Mouse (Mus musculus) midbrain, embryonic 13.5 days (tissue): ENCODE data around the gene Bcl2. TPM values are rescaled to one million over a fixed set of nuclear protein-coding genes. Genes with fewer than 3 reads are reported as not detected.
A peak's percentile ranks its signal among the peaks of the same experiment; 100 is the strongest.

Experiments used
- ATAC-seq: fragments of 200-750 bp; cut with Nextera tagmentation; 2 replicates; pipeline ENCODE4 v1.8.0; 2017; ENCODE audit warnings: mild to moderate bottlenecking, moderate TSS enrichment, moderate library complexity
- H3K27ac ChIP-seq: fragments of 300-500 bp; sonication (generic); 2 replicates; pipeline ENCODE4 v1.5.1; 2015; ENCODE audit warnings: inconsistent platforms, mild to moderate bottlenecking, moderate library complexity
- H3K27me3 ChIP-seq: fragments of 300-500 bp; sonication (generic); 2 replicates; pipeline ENCODE4 v1.6.1; 2015; ENCODE audit warnings: mild to moderate bottlenecking, inconsistent platforms
- H3K36me3 ChIP-seq: fragments of 300-500 bp; sonication (generic); 2 replicates; pipeline ENCODE4 v1.6.1; 2015; ENCODE audit warnings: mild to moderate bottlenecking, inconsistent platforms
- H3K4me1 ChIP-seq: fragments of 300-500 bp; sonication (generic); replicated peaks from 2 replicates; pipeline ENCODE4 v1.6.1; 2015; ENCODE audit warnings: inconsistent platforms
- H3K4me2 ChIP-seq: fragments of 300-500 bp; sonication (generic); replicated peaks from 2 replicates; pipeline ENCODE4 v1.6.1; 2015; ENCODE audit warnings: moderate library complexity, mild to moderate bottlenecking, inconsistent platforms
- H3K4me3 ChIP-seq: fragments of 300-500 bp; sonication (generic); replicated peaks from 2 replicates; pipeline ENCODE4 v1.5.1; 2015; ENCODE audit warnings: mild to moderate bottlenecking, inconsistent platforms
- H3K9ac ChIP-seq: fragments of 300-500 bp; sonication (generic); replicated peaks from 2 replicates; pipeline ENCODE4 v1.6.1; 2015; ENCODE audit warnings: mild to moderate bottlenecking, inconsistent platforms
- H3K9me3 ChIP-seq: fragments of 300-500 bp; sonication (generic); 2 replicates; pipeline ENCODE4 v1.6.1; 2016; ENCODE audit warnings: mild to moderate bottlenecking, inconsistent platforms
- WGBS: fragments of 180-500 bp; shearing (Covaris S2); methylation state at CpG from one replicate; pipeline ENCODE4 v1.1.7; 2015; 5-methylcytosine and 5-hydroxymethylcytosine counted together
- polyA plus RNA-seq: library from polyadenylated mRNA; unstranded; fragments of >200 nt; fragmentation: Nextera tagmentation; extraction: Ambion mirVana; gene quantifications from 2 replicates; pipeline ENCODE4 v1.2.1, GENCODE M21; 2015

The Bcl2 gene
- polyA plus RNA-seq, 1 experiment from 2014 or later = 11.8 TPM

GRCm38 (mm10) chr1:106526751-106527150 is 187.3 kb downstream of the Bcl2 start:
- Histone ChIP-seq H3K27ac (no peak overlapping the region), H3K27me3 (no peaks in the 10 kb centered on the region), H3K9ac (no peak overlapping the region), H3K9me3 (no peaks in the 10 kb centered on the region), H3K4me2 (no peak overlapping the region), H3K4me1 (no peaks in the 10 kb centered on the region), H3K4me3 (no peak overlapping the region), H3K36me3 (no peaks in the 10 kb centered on the region)
- no peak for ATAC-seq
- 94% methylated on average over 7 of the region's 7 CpGs for WGBS

- WGBS = 89% methylated on average over 3 of the region's 3 CpGs
- Histone ChIP-seq H3K27me3 (no peaks in the 10 kb centered on the region), H3K4me3 (no peak overlapping the region), H3K36me3 (no peaks in the 10 kb centered on the region), H3K9ac (no peak overlapping the region), H3K4me2 (no peak overlapping the region), H3K4me1 (no peaks in the 10 kb centered on the region), H3K9me3 (no peaks in the 10 kb centered on the region), H3K27ac (no peak overlapping the region)
- ATAC-seq = no peak
Measured at GRCm38 (mm10) chr1:106526112-106526511, 188.0 kb downstream of the Bcl2 start.

- no peak overlapping the region for H3K4me2 ChIP-seq
- H3K36me3 ChIP-seq = no peaks in the 10 kb centered on the region
- H3K27me3 ChIP-seq = no peaks in the 10 kb centered on the region
- no peak overlapping the region for H3K27ac ChIP-seq
- no peaks in the 10 kb centered on the region for H3K4me1 ChIP-seq
- H3K9ac ChIP-seq = no peak overlapping the region
- WGBS = 88% methylated on average over 6 of the region's 6 CpGs
- H3K9me3 ChIP-seq = no peaks in the 10 kb centered on the region
- no peak for ATAC-seq
- no peak overlapping the region for H3K4me3 ChIP-seq
Measured at GRCm38 (mm10) chr1:106523741-106524140, 190.3 kb downstream of the Bcl2 start.

- no peak for ATAC-seq
- H3K27ac ChIP-seq = no peak overlapping the region
- H3K9ac ChIP-seq = no peak overlapping the region
- WGBS = 84% methylated on average over 5 of the region's 5 CpGs
- no peak overlapping the region for H3K4me2 ChIP-seq
- no peaks in the 10 kb centered on the region for H3K4me1 ChIP-seq
- H3K4me3 ChIP-seq = no peak overlapping the region
- no peaks in the 10 kb centered on the region for H3K9me3 ChIP-seq
- no peaks in the 10 kb centered on the region for H3K36me3 ChIP-seq
- H3K27me3 ChIP-seq = no peaks in the 10 kb centered on the region
Measured at GRCm38 (mm10) chr1:106523009-106523408, 191.1 kb downstream of the Bcl2 start.

GRCm38 (mm10) chr1:106517591-106518177 is 196.4 kb downstream of the Bcl2 start:
- Histone ChIP-seq H3K9ac (no peak overlapping the region), H3K9me3 (no peaks in the 10 kb centered on the region), H3K36me3 (no peaks in the 10 kb centered on the region), H3K4me1 (no peaks in the 10 kb centered on the region), H3K4me3 (no peak overlapping the region), H3K27me3 (no peaks in the 10 kb centered on the region), H3K4me2 (no peak overlapping the region), H3K27ac (no peak overlapping the region)
- no peak for ATAC-seq
- 92% methylated on average over 6 of the region's 6 CpGs for WGBS

- Histone ChIP-seq H3K4me1 (no peaks in the 10 kb centered on the region), H3K9me3 (no peaks in the 10 kb centered on the region), H3K9ac (no peak overlapping the region), H3K4me2 (no peak overlapping the region), H3K27ac (no peak overlapping the region), H3K27me3 (no peaks in the 10 kb centered on the region), H3K36me3 (no peaks in the 10 kb centered on the region), H3K4me3 (no peak overlapping the region)
- ATAC-seq = no peak
- WGBS = 98% methylated on average over 1 of the region's 1 CpGs
Measured at GRCm38 (mm10) chr1:106517099-106517498, 197.0 kb downstream of the Bcl2 start.

- no peaks in the 10 kb centered on the region for H3K27me3 ChIP-seq
- H3K4me3 ChIP-seq = no peak overlapping the region
- H3K4me2 ChIP-seq = no peak overlapping the region
- H3K9ac ChIP-seq = no peak overlapping the region
- H3K9me3 ChIP-seq = no peaks in the 10 kb centered on the region
- no peak for ATAC-seq
- no peaks in the 10 kb centered on the region for H3K36me3 ChIP-seq
- H3K4me1 ChIP-seq = no peaks in the 10 kb centered on the region
- H3K27ac ChIP-seq = no peak overlapping the region
- WGBS = 97% methylated on average over 6 of the region's 6 CpGs
Measured at GRCm38 (mm10) chr1:106515611-106516010, 198.5 kb downstream of the Bcl2 start.

GRCm38 (mm10) chr1:106513890-106514643 is 200.0 kb downstream of the Bcl2 start:
- Histone ChIP-seq H3K4me1 (no peaks in the 10 kb centered on the region), H3K4me2 (no peak overlapping the region), H3K27me3 (no peaks in the 10 kb centered on the region), H3K27ac (no peak overlapping the region; the same call in 1 of the 2 replicates), H3K36me3 (no peaks in the 10 kb centered on the region), H3K4me3 (no peak overlapping the region), H3K9ac (no peak overlapping the region), H3K9me3 (no peaks in the 10 kb centered on the region)
- WGBS = 39% methylated on average over 7 of the region's 7 CpGs
- ATAC-seq = no peak

GRCm38 (mm10) chr1:106513481-106513880 is 200.6 kb downstream of the Bcl2 start:
- Histone ChIP-seq H3K9ac (no peak overlapping the region), H3K4me2 (no peak overlapping the region), H3K9me3 (no peaks in the 10 kb centered on the region), H3K36me3 (no peaks in the 10 kb centered on the region), H3K4me1 (no peaks in the 10 kb centered on the region), H3K27me3 (no peaks in the 10 kb centered on the region), H3K27ac (no peak overlapping the region), H3K4me3 (no peak overlapping the region)
- ATAC-seq = no peak
- 57% methylated on average over 4 of the region's 4 CpGs for WGBS

- Histone ChIP-seq H3K36me3 (no peaks in the 10 kb centered on the region), H3K4me3 (no peak overlapping the region), H3K9ac (no peak overlapping the region), H3K27ac (no peak overlapping the region), H3K4me2 (no peak overlapping the region), H3K9me3 (no peaks in the 10 kb centered on the region), H3K4me1 (no peaks in the 10 kb centered on the region), H3K27me3 (no peaks in the 10 kb centered on the region)
- 19% methylated on average over 6 of the region's 6 CpGs for WGBS
- peak; percentile 60; the same call in 1 of the 2 replicates for ATAC-seq
Measured at GRCm38 (mm10) chr1:106511593-106511992, 202.5 kb downstream of the Bcl2 start.

GRCm38 (mm10) chr1:106507556-106507955 is 206.5 kb downstream of the Bcl2 start:
- H3K27me3 ChIP-seq = no peaks in the 10 kb centered on the region
- H3K36me3 ChIP-seq = no peaks in the 10 kb centered on the region
- no peak overlapping the region for H3K9ac ChIP-seq
- no peaks in the 10 kb centered on the region for H3K9me3 ChIP-seq
- H3K4me3 ChIP-seq = no peak overlapping the region
- ATAC-seq = 0 out of 2 replicates have a peak, but pooled peaks have one; percentile 19
- no peaks in the 10 kb centered on the region for H3K4me1 ChIP-seq
- H3K4me2 ChIP-seq = no peak overlapping the region
- WGBS = 90% methylated on average over 1 of the region's 1 CpGs
- no peak overlapping the region for H3K27ac ChIP-seq

- Histone ChIP-seq H3K4me2 (no peak overlapping the region), H3K27me3 (no peaks in the 10 kb centered on the region), H3K4me1 (no peaks in the 10 kb centered on the region), H3K36me3 (no peaks in the 10 kb centered on the region), H3K9me3 (no peaks in the 10 kb centered on the region), H3K27ac (no peak overlapping the region), H3K4me3 (no peak overlapping the region), H3K9ac (no peak overlapping the region)
- WGBS = 91% methylated on average over 3 of the region's 3 CpGs
- no peak for ATAC-seq
Measured at GRCm38 (mm10) chr1:106503910-106504309, 210.2 kb downstream of the Bcl2 start.
